19 mouse cellular contexts compared by ENCODE assay signal in genomic region chr4:155551073-155551472, GRCm38 (mm10).
"Had no signal": no experiment of that assay in that cellular context is flagged by ENCODE, and none has a peak within 500 bp of the region (broad histone marks: within the 10 kb centered on the region; RNA-seq: fewer than 3 reads in every experiment).

No protein-coding gene starts in this region.

- H3K4me1 ChIP-seq: lung, embryonic 15.5 days; midbrain, embryonic 12.5 days; midbrain, embryonic 15.5 days; neural tube, embryonic 12.5 days; neural tube, embryonic 15.5 days; stomach, embryonic 15.5 days had no signal

- H3K27ac ChIP-seq: kidney, postnatal 0 days; liver, embryonic 14.5 days; lung, embryonic 15.5 days; midbrain, embryonic 12.5 days; midbrain, embryonic 15.5 days; neural tube, embryonic 12.5 days; neural tube, embryonic 15.5 days; stomach, embryonic 15.5 days had no signal

- H3K4me3 ChIP-seq: lung, embryonic 15.5 days; midbrain, embryonic 12.5 days; midbrain, embryonic 15.5 days; neural tube, embryonic 12.5 days; neural tube, embryonic 15.5 days; stomach, embryonic 15.5 days had no signal

- H3K27me3 ChIP-seq: lung, embryonic 15.5 days; midbrain, embryonic 12.5 days; midbrain, embryonic 15.5 days; neural tube, embryonic 12.5 days; neural tube, embryonic 15.5 days; stomach, embryonic 15.5 days had no signal

- H3K9me3 ChIP-seq: lung, embryonic 15.5 days; midbrain, embryonic 12.5 days; midbrain, embryonic 15.5 days; neural tube, embryonic 12.5 days; neural tube, embryonic 15.5 days; stomach, embryonic 15.5 days had no signal

- ATAC-seq: midbrain, embryonic 15.5 days had no signal

- DNase-seq: kidney, adult 2 months; kidney, postnatal 25 days; lung, adult 18-20 months; lung, postnatal 14 days; lung, postnatal 4 days; right cerebral cortex, adult 18-20 months; right cerebral cortex, postnatal 14 days; right cerebral cortex, postnatal 4 days; thymus, adult 2 months; thymus, postnatal 14 days; thymus, postnatal 4 days had no signal

- H3K4me2 ChIP-seq: lung, embryonic 15.5 days; midbrain, embryonic 12.5 days; midbrain, embryonic 15.5 days; neural tube, embryonic 12.5 days; neural tube, embryonic 15.5 days; stomach, embryonic 15.5 days had no signal

- H3K9ac ChIP-seq: liver, embryonic 14.5 days; lung, embryonic 15.5 days; midbrain, embryonic 12.5 days; midbrain, embryonic 15.5 days; neural tube, embryonic 12.5 days; neural tube, embryonic 15.5 days; stomach, embryonic 15.5 days had no signal
